ENCODE assay signal across 12 mouse cellular contexts in genomic region chr14:33214767-33215128, GRCm38 (mm10). TPM values are rescaled to one million over a fixed set of nuclear protein-coding genes. Genes with fewer than 3 reads are reported as not detected.
DNase-seq lines count a peak whose midpoint lies in the region; ATAC-seq and TF ChIP-seq lines count a peak whose summit lies in the region.
"Had no signal": no experiment of that assay in that cellular context is flagged by ENCODE, and none has a peak within 500 bp of the region (broad histone marks: within the 10 kb centered on the region; RNA-seq: fewer than 3 reads in every experiment).

No protein-coding gene starts in this region.

- TF ChIP-seq CTCF in liver, postnatal 0 days (IDR thresholded peaks at IDR 0.05; ENCODE audit: low read depth), result no peak

- H3K27me3 ChIP-seq in kidney, embryonic 16.5 days (ENCODE audit: insufficient read depth, low read length), result 0 out of 2 replicates have a peak, but pooled peaks cover 6% of the 10 kb centered on the region
- H3K27me3 ChIP-seq in liver, postnatal 0 days (ENCODE audit: insufficient read depth, low read length), result peaks cover 3% of the 10 kb centered on the region; the same call in 1 of the 2 replicates

- WGBS in kidney, embryonic 16.5 days, result 27% methylated on average over 4 of the region's 4 CpGs
- 15% methylated on average over 4 of the region's 4 CpGs for WGBS in liver, postnatal 0 days (ENCODE audit: insufficient replicate concordance)

- H3K27ac ChIP-seq in kidney, embryonic 16.5 days (ENCODE audit: low read length), result no peak overlapping the region
- H3K27ac ChIP-seq in liver, postnatal 0 days (ENCODE audit: low read depth), result no peak overlapping the region
- H3K27ac ChIP-seq: embryonic facial prominence, embryonic 15.5 days had no signal

- ATAC-seq in kidney, embryonic 16.5 days (ENCODE audit: low FRiP score, low TSS enrichment), result 0 out of 2 replicates have a peak, but pooled peaks have one; percentile 46
- ATAC-seq in liver, postnatal 0 days, result peak; percentile 12; the same call in 1 of the 2 replicates

- no peak overlapping the region for H3K9ac ChIP-seq in kidney, embryonic 16.5 days (replicated peaks; ENCODE audit: low read length)
- H3K9ac ChIP-seq in liver, postnatal 0 days (replicated peaks), result no peak overlapping the region
- H3K9ac ChIP-seq: embryonic facial prominence, embryonic 15.5 days had no signal

- TF ChIP-seq EP300 in liver, postnatal 0 days (IDR thresholded peaks at IDR 0.05; ENCODE audit: low read depth), result no peak

- H3K4me2 ChIP-seq in kidney, embryonic 16.5 days (replicated peaks; ENCODE audit: low read depth, low read length), result no peak overlapping the region
- no peak overlapping the region for H3K4me2 ChIP-seq in liver, postnatal 0 days (ENCODE audit: low read depth, low read length)

- H3K4me1 ChIP-seq in kidney, embryonic 16.5 days (ENCODE audit: insufficient read depth, low read length), result 0 out of 2 replicates have a peak, but pooled peaks cover 4% of the 10 kb centered on the region
- peaks cover 9% of the 10 kb centered on the region for H3K4me1 ChIP-seq in liver, postnatal 0 days (ENCODE audit: insufficient read depth)

- H3K36me3 ChIP-seq in kidney, embryonic 16.5 days (ENCODE audit: insufficient read depth, low read length), result no peaks in the 10 kb centered on the region
- H3K36me3 ChIP-seq in liver, postnatal 0 days (replicated peaks; ENCODE audit: insufficient read depth, low read length), result no peaks in the 10 kb centered on the region
- H3K36me3 ChIP-seq: embryonic facial prominence, embryonic 15.5 days had no signal

- no peak overlapping the region for H3K4me3 ChIP-seq in kidney, embryonic 16.5 days (ENCODE audit: low read length)
- no peak overlapping the region for H3K4me3 ChIP-seq in liver, postnatal 0 days (ENCODE audit: low read depth, low read length)
- H3K4me3 ChIP-seq: embryonic facial prominence, embryonic 15.5 days had no signal

- no peaks in the 10 kb centered on the region for H3K9me3 ChIP-seq in kidney, embryonic 16.5 days (ENCODE audit: low read length)
- H3K9me3 ChIP-seq in liver, postnatal 0 days (ENCODE audit: low read length), result no peaks in the 10 kb centered on the region
- H3K9me3 ChIP-seq: embryonic facial prominence, embryonic 15.5 days had no signal

- no peak for DNase-seq in kidney, adult 11 months
- DNase-seq in testis, postnatal 10 days (ENCODE audit: low spot score), result peak; percentile 35
- DNase-seq in testis, postnatal 14 days (ENCODE audit: low spot score), result no peak
- DNase-seq in liver, postnatal 0 days, result no peak
- no peak for DNase-seq in frontal cortex, postnatal 10 days (ENCODE audit: low spot score in 2 of 2)
- no peak for DNase-seq in urinary bladder, adult 18-20 months (ENCODE audit: low spot score in 2 of 2)
- DNase-seq: cerebellum, adult 9-10 months; forebrain, postnatal 0 days; kidney, postnatal 36 days; lung, postnatal 36 days had no signal

RNA-seq across cellular contexts. Expression of gene Arhgap22, which starts 0.9 kb away (rescaled TPM):
- polyA plus RNA-seq in kidney, embryonic 16.5 days (2015; fragmentation: Nextera tagmentation; extraction: Ambion mirVana), result 2.7 and 3.7 TPM in 2 replicates
- polyA plus RNA-seq in liver, postnatal 0 days (2015; fragmentation: Nextera tagmentation; extraction: Ambion mirVana), result 0.73 and 1.0 TPM in 2 replicates

RNA-seq across cellular contexts. Expression of gene Wdfy4, which starts 29.4 kb away (rescaled TPM):
- 0.21 TPM in 2 replicates for polyA plus RNA-seq in kidney, embryonic 16.5 days (2015; fragmentation: Nextera tagmentation; extraction: Ambion mirVana)
- 1.6 and 2.6 TPM in 2 replicates for polyA plus RNA-seq in liver, postnatal 0 days (2015; fragmentation: Nextera tagmentation; extraction: Ambion mirVana)
